Mouse (Mus musculus) CH12.LX (cell line): ENCODE data around the gene Tchhl1.
A peak's percentile ranks its signal among the peaks of the same experiment; 100 is the strongest.
"Not testable (repeated sequence)": the region's sequence is repeated elsewhere in the genome, so short reads cannot be mapped to it uniquely, and the experiment has no call there.

Source experiments
- BHLHE40 ChIP-seq: IDR thresholded peaks from 2 replicates; pipeline ENCODE4 v1.6.1; 2011; ENCODE audit warnings: mild to moderate bottlenecking, low read depth, low read length, improper control_type of control experiment
- CTCF ChIP-seq, 2 experiments: IDR thresholded peaks in 1 of 2; conservative IDR thresholded peaks in 1 of 2; 2 replicates each; pipeline ENCODE4 v1.5.1; 2011 to 2012; ENCODE audit warnings: low read depth in 2 of 2, low read length in 2 of 2, improper control_type of control experiment in 1 of 2, inconsistent platforms in 1 of 2, mild to moderate bottlenecking in 1 of 2, moderate library complexity in 1 of 2
- ETS1 ChIP-seq: conservative IDR thresholded peaks from 2 replicates; pipeline ENCODE4 v1.6.1; 2012; ENCODE audit warnings: low read depth, mild to moderate bottlenecking, inconsistent platforms, low read length, improper control_type of control experiment, moderate library complexity
- MAZ ChIP-seq: IDR thresholded peaks from 2 replicates; pipeline ENCODE4 v1.6.1; 2012; ENCODE audit warnings: low read depth, mild to moderate bottlenecking, inconsistent platforms, low read length, improper control_type of control experiment, moderate library complexity
- POLR2A ChIP-seq: IDR thresholded peaks from 2 replicates; pipeline ENCODE4 v1.6.1; 2011; ENCODE audit warnings: low read depth, mild to moderate bottlenecking, improper control_type of control experiment, low read length

DNA sequence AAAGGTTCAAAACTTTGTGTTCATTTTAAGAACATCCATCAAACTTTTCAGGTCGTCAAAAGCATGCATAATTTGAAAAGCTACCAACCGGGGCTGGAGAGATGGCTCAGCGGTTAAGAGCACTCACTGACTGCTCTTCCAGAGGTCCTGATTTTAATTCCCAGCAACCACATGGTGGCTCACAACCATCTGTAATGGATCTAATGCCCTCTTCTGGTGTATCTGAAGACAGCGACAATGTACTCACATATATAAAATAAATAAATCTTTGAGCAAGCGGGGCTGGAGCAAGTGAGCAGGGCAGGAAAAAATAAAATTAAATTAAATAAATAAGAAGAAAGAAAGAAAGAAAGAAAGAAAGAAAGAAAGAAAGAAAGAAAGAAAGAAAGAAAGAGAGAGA, 26.2 kb downstream of the Tchhl1 start:
- peak in 1 of 2 experiments; percentile 64; a peak in 2 of 4 replicates for TF ChIP-seq CTCF (conservative IDR thresholded peaks at IDR 0.05 in 1 of 2, IDR thresholded peaks at IDR 0.05 in 1 of 2; ENCODE audit: low read depth in 2 of 2, low read length in 2 of 2)
- not testable (repeated sequence) for TF ChIP-seq ETS1, MAZ, BHLHE40, POLR2A
